Mouse (Mus musculus) thymus, postnatal 25 days (tissue): ENCODE results near the gene Hes1.

Source experiments
- DNase-seq: peaks from one replicate; pipeline ENCODE4 v3.0.0; 2022

Hes1 gene

DNA sequence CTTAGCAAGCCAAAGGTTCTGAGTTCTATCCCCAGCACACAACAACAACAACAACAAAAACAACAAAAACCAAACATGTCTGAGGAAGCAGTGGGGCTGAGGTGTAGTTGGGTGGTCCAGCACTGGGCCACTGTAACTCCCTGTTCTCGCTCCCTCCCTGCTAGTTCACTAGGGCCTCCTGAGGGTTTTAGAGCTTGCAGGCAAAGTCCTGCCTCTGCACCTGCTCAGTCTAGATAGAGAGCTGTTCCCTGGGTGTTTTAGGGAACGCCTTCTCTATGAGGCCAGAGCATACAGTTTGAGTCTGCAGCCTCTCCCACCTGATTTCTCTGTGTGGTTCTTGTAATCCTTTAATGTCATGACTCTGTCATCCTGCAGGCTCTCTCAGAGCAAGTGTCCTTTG lies 11.9 kb upstream of the Hes1 start:
- no peak for DNase-seq

DNA sequence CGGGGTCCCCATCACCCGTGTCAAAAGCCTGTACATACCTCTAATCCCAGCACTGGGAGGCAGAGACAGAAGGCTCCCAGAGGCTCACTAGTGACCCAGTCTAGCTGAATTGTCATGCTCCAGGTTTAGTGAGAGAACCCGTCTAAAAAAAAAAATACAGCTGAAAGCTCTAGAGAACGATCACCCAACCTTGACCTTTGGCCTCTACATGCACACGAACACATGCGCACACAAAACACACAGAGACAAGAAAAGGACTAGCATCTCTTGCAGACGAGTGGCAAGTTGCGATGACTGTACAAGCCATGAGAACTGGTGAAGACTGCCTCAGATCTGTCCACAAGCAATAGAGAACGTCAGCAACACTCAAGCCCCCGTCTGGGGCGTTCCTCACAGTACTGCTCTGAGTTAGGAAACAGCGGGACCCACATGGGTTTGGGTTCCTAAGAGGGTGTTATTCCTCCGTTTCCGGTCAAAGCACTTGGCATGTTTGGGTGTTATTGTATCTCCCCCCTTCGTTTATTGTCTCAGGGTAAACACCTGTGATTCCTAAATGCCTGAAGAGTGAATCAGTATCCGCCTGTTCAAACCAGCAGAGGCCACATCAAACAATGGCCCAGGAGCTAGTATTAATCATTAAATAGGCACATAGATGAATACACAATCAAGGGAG lies 11.2 kb upstream of the Hes1 start:
- no peak for DNase-seq

DNA sequence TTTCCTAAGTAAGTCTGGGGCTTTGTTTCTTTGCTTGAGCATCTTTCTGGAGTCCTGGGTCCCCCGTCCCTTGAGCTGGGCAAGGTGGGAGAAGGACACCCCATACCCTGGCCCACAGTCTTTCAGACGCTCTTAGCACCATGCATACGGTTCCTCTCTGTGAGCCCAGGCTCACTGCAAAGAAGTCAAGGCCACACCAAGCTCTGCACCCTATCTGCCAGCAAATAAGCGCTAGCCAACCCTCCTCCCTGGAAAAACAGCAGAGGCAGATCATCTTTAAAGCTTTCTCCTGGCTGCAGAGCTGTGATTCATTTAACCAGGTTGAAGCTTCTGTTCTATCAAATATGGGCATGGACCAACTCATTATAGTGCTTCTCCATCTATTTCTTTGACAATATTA lies 9.6 kb upstream of the Hes1 start:
- DNase-seq = no peak

DNA sequence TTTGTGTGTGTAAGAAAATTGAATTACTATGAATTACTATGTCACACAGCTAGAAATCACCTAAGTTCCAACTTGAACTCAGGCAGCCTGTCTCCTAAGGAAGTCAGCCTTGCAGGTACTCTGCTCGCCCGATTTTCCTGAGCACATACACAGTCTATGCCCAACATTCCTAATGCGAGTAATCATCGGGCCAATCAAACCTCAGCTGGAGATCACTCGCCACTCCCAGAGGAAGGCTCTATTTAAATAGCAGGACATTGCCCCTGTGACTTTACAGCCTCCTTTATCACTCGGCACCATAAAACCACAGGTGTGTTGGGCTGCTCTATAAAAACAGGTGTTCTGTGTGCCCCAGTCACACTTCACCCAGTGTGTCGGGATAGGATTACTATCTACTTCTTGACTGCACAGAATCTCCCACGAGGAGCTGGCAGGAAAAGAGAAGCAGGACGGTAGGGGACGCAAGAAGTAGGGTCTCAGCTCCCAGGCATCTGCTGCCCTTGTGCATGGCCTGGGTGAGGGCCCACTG lies 8.8 kb upstream of the Hes1 start:
- no peak for DNase-seq

DNA sequence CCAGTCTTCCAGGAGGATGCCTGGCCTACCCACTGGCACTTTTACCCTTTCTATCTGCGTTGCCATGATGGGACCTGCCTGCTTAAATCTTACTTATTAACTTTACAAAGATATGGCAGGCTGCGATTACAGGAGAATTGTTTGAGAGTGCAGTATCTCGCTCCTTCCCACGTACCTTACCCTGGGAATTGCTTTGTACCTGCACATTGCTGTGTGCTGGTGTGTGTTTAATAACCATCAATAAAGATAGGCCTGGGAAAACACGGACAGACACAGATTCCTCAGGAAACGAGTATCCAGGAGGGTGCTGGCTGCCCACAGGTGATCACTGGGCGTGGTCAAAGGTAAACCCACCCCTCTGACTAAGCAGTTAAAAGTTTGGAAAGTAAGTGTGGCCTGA lies 8.3 kb upstream of the Hes1 start:
- DNase-seq = no peak

DNA sequence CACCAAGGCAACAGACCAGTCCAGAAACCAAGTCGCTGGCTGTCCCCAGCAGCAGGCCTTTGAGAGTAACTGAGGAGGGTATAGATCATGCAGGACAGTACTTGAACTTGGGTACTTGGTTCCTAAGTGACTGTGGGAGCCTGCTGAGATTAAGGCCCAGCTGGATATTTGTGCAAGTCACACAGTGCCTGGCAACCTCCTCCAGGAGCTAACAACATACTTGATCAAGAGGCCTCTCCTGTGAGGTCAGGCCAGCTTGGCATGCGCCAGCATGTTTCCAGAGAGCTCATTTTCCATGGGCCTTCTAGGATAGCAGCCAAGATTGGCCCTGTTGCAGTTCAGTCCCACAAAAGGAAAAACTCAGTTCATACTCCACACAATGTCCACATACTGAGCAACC lies 7.3 kb upstream of the Hes1 start:
- no peak for DNase-seq

DNA sequence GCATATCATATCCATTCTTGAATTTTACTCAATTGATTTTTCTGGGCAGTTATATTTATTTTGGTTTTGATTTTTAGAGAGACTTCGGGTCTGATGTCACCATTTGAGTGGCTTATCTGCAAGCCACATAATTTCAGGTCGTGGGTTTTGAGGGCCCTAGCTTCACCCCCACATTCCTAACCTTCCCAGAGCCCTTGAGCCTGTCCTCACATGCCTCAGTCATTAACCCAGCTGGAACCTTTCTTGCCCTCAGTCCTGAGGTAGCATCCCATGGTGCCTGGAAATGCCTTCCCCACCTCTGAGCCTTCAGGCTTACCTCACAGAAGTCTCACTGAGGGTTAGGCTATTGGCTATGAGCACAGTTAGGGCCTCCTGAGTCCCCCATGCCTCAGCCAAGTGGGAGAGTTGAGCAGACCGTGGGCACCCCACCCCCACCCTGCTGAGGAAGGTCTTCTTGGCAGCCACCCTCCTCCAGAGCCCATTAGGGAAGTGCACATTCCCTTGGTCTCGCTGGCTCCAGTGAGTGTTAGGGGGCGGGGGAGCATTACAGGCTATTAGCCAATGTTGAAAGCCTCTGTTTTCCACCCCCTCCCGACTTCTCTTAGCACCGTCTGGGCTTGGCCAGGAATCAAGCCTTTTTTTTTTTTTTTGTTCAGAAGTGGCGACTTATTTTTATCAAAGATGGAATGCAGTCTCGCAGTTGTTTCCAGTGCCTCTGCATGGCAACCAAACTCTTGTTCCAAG lies 5.0 kb upstream of the Hes1 start:
- no peak for DNase-seq

DNA sequence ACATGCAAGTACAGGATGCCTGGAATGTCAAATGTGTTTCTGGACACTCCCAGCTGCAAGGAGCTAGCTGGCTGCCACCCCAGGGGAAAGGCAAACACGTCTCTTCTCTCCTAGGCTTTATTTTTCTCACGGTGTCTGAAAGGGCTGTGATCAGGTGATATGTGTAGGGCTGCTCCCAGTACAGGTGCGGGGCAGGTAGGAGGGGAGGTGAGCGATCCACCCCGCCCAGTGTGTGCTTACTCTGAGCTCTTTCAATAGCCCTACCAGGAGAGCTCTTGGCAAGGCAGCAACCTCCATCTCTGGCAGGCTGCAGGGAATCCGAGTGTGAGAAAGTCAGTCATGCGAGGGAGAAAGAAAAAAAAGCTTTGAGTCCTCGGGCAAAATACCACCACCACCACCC lies 3.8 kb upstream of the Hes1 start:
- DNase-seq = no peak

DNA sequence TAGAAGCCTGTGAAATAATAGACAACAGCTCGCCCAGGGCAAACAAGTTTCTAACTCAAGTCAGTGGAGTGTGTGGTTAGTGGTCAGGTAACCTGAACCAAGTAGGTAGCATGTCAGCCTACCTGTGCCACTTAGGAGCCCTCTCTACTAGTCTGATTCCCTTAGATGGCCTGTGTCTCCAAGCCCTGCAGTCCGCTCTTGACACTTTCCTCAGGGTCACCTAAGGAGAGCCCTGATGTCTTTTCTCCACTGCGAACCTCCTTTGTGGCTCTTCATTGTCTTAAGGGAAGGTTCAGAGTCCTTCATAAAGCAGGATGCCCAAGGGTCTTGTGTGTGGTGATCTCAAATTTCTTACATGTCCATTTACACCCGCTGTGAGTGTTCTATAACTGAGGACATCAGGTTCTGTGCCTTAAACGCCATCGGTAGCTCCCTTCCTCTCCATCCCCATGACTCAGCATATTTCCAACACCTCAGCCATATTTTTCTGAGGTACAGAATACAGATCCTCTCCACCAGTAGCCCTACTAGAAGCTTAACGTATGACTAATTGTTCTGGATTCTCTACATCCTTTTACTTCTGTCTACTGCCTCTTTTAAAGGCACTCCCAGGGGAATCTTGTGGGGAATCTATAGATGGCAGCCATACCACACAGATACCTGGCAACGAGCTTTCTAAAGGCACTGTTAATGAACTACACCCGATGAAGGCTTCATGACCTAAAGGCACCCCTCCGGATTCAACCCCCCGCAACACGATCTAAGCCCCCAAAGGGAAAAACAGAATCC lies 1.7 kb upstream of the Hes1 start:
- no peak for DNase-seq

DNA sequence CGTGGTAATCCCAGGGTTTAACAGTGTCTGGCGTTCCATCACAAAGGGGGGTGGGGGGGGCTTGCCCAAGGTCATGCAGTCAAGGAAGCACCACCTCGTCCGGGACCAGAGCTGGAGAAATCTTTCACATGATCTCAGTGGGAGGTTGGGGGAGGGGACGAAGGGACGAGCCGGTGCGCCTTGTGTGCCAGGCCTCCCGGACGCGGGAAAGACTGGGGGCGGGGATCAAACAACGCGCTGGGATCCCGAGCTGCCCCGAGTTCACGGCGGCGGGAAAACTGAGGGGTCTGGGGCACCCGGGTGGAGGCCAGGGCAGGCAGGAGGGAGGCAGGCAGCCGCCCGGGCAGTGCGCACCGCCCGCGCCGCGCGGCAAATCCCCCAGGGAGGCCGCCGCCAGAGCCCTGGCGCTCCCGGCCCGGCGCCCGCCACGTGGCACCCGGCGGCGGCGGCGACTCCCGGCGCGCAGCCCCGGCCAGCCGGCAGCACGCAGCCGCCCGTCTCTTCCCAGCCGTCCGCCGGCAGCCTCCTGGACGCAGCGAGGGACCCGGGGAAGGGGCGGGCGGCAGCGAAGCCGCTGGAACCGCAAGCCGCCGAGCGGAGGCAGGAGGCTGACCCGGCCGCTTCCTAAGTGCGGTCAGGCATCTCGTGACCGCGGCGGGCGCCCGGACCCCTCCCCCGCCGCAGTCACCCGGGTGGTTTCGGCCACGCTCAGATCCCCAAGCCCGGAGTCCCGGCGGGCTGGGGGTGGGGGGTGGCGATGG lies 883 bp upstream of the Hes1 start:
- DNase-seq = peak; percentile 18

DNA sequence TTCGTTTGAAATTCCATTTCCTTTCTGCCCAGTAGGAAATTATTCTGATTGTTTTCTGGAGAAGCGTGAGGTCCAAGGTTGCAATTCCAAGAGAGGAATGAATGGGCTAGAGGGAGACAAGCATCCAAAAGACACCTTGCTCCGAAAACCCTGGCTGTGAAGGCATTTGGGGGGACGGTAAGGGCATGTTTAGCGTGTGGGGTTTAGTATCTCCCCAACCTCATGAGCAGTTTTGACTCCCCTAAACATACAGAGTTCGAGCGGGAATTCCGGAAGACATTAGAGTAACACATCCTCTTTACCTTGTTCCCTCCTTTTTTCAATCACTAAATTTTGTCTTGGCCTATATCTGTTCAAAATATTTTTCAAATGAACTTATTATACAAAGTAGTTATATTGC lies 429 bp downstream of the Hes1 start:
- DNase-seq = no peak

DNA sequence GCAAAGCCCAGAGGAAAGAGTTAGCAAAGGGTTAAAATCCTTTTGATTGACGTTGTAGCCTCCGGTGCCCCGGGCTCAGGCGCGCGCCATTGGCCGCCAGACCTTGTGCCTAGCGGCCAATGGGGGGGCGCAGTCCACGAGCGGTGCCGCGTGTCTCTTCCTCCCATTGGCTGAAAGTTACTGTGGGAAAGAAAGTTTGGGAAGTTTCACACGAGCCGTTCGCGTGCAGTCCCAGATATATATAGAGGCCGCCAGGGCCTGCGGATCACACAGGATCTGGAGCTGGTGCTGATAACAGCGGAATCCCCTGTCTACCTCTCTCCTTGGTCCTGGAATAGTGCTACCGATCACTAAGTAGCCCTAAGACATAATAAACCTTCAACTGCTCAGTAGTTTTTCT lies 893 bp downstream of the Hes1 start:
- peak; percentile 45 for DNase-seq

DNA sequence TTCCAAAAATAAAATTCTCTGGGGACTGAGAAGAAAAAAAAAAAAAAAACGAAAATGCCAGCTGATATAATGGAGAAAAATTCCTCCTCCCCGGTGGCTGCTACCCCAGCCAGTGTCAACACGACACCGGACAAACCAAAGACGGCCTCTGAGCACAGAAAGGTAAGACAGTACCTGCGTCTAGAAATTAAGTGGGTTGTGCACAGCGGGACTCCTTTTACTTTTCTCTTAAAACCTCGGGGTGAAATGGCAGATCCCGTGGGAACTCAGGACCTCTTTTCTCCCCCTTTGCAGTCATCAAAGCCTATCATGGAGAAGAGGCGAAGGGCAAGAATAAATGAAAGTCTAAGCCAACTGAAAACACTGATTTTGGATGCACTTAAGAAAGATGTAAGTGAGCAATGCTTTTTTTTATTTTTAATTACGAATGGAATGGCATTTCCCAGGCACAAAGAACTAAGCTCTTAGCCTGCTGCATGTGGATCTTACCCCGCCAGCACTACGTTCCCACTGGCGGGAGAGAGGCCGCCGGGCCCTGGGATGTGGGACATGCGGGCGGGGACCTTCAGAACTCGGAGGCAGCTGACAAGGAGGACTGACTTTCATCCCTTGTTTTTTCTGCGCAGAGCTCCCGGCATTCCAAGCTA lies 1.5 kb downstream of the Hes1 start:
- no peak for DNase-seq

DNA sequence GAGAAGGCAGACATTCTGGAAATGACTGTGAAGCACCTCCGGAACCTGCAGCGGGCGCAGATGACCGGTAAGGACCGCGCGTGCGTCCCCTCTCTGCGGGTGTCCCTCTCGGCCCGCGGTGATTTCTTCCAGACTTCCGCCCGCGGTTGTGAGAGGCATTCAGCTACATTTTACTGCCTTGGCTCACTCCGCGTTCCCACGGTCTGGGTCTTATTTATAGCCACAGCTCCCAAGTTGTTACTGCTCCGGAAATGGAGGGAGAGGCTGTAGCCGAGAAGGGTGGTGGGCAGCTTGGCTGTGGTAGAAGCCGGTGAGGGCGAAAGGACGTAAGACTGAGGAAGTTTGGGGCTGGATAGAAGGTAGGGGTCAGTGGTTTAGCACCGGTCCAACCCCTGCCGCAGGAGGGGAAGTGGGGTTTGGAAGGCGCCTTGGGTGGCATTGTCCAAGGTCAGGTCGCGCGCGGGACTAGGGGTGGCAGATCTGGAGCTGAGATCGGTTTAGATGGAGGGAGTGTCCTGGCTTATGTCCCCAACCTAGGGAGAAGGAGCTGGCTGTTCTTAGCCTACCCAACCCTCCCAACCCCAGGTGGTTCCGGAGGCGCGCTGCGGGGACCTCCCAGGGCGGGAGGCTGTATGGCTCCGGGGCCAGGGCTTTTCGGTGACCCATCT lies 2.1 kb downstream of the Hes1 start:
- peak; percentile 34 for DNase-seq

DNA sequence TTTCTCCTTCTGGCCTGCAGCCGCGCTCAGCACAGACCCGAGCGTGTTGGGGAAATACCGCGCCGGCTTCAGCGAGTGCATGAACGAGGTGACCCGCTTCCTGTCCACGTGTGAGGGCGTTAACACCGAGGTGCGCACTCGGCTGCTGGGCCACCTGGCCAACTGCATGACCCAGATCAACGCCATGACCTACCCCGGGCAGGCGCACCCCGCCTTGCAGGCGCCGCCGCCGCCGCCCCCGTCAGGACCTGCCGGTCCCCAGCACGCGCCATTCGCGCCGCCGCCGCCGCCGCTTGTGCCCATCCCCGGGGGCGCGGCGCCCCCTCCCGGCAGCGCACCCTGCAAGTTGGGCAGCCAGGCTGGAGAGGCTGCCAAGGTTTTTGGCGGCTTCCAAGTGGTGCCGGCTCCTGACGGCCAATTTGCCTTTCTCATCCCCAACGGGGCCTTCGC lies 2.7 kb downstream of the Hes1 start:
- peak; percentile 87 for DNase-seq

DNA sequence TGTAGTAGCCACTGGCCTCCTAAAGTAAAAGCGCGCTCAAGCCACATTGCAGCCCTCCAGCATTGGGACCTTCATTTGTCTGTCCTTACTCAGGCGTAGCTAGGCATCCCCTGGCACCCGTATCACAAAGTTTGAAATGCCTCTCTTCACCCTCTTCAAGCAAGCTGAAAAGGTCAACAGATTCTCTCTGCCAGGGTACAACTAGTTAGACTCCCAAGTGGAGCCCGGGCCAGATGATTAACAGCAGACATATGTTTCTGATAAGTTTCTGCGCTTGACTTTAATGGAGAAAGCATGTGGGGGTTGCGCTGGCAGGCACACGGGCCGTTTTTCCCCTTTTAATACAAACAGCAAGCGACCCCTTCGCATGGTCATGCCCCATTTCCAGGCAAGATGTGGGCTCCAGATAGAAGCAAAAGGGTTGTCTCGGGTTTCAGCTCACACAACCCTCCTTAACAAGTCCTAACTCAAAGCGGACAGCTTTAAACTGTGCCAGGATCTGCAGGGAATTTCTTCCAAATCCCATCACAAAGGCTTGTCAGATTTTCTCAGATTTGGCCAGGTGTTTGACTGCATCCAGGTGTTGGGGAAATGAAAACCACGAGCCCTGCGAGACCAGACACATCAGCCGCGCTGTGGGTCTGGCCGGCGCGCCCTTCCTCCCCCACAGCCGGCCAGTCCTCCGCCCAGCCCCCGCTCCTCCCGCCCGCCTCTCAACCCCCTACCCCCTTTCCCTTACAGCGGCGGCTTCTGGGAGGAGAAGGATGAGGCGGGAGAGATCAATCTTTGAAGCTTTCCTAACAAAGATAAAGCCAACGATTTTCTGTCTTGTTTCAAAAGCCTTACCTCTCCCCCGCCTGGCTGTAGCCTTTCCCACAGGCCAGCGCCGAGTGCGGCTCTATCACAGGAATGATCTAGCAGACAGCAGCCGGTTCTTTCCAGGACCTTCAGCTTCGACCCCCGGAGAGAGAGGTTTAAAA lies 4.1 kb downstream of the Hes1 start:
- DNase-seq = peak; percentile 8

DNA sequence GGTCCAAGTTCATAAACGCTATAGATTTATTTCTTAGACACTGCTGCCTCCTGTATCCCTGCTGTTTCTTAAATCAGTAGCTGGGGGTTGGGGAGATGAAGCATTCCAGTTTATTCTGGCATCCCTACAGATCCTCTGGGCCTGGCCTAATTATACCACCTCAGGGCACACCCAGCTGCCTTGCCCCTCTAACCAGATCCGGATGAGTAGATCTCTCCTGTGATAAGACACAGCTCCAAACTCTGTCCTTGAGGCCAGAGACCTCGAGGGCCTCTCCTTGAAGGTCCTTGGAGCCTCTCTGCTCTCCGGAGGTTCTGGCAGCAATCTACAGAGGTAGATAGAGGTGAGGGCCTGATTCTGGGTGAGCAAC lies 5.4 kb downstream of the Hes1 start:
- DNase-seq = no peak

DNA sequence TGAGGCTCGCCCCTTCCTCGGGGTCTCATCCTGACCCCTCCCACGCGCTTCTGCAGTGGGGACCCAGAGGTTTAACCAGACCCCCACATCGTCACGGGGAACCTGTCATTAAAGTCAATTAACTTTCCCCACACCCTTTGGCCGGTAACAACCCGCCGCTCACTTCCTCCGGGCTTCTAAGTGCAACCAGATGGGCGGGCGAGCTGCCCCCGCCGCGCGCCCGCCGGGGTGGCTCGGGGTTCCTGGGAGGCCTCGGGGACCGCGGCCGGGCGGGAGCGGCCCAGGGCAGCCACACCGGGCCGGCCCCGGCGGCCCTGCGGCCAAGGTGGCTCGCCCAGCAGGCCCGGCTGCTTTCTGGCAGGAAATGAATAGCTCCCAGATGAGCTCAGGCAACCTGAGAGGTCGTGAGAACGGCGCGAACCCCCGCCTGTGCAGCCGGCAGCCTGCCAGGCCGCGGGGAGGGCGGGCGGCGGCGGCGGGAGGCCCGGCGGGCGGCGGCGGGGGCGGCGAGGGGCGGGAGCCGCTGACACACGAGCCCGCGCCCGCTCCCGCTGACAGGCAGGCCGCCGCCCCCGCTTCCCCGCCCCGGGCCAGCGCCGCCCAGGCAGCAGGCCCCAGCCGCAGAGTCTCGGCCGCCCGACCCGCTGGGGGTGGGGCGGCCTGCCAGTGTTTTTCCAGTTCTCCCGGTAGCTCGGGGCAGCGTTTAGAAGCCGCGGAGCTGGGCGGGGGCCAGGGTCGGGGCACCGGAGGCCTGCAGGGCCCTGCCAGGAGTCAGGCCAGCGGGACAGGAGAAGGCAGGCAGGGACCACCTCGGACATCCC lies 6.0 kb downstream of the Hes1 start:
- DNase-seq = peak; percentile 56

DNA sequence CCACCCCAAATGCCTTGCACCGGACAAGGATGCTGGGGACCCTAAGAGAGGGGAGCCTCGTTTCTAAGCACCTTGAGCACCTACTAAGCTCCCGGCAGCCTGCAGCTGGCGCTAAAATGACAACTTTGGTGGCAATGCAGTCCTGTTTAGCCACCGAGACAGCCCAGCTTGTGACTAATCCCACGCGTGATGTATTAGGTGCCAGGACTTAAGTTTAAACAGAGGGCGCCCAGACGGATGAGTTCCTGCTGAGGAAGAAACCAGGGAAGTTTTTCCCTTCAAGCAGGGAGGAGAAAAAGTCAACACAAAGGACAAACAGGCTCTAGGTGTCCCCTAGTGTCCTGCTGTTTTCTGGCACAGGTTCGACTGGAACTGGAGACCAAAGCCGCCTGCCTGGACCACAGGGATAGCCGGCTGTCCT lies 6.6 kb downstream of the Hes1 start:
- DNase-seq = no peak

DNA sequence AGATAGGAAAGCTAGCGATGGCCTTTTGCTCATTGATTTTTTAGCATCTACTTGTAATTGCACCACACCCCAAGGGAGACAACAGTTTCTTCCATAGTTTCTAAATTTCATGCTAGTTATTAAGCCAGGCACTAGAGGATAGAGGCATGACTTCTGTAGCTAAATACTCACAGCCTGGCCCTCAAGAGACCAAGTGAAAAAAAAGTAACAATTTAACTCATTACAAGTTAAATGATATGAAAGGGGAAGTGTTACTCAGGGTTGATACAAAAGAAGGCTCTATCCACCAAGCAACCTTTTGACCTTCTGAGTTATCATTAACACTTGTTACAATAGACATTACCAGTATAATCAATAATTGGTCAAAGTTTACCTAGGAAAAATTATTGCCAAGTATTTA lies 9.1 kb downstream of the Hes1 start:
- no peak for DNase-seq
